Mouse (Mus musculus): ENCODE measurements around the gene BC030499. TPM values are rescaled to one million over a fixed set of nuclear protein-coding genes. Genes with fewer than 3 reads are reported as not detected.

Gene BC030499
- total RNA-seq, 1 experiment from 2014 or later: 4.1 TPM

DNA sequence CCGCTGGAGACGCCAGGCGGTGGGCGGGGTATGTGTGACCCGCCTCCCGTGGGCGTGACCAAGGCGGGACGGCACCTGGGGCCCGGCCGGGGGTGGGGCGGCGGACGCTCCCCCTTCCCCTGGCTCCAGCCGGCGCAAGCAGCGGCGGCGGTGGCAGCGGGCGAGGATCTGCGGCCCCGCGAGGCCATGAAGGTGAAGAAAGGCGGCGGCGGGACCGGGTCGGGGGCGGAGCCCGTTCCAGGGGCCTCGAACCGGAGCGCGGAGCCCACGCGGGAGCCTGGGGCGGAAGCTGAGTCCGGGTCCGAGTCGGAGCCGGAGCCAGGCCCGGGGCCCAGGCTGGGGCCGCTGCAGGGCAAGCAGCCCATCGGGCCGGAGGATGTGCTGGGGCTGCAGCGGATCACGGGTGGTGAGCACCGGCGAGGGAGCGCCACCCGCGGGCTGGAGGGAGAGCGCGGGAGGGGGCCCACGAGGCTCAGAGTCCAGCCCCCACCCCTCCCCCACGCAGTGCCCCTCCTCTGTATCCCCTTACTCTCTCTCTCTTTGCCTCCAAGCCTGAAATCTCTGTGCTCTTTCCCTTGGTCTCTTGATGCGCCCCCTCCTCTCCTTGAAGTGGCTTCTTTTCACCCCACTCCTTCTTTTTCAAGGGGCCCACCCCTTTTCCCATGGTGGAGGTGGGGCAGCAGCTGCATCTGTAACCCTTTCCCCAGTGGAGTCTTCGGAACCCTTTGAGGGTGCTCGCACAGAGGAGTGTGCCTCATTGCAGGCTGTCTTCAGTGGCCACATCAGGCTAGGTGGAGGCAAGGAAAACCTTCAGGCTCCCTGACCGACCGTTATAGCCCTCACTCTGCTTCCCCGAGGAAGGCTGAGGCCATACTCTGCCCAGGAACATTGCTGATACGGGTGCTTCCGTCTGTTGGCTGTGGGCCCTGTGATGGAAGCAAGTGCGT, 53.0 kb downstream of the BC030499 start, which contains the start of gene Unc119:
TSS of gene Unc119 (plus strand) at position 102 of the 947 bp plus-strand sequence.
- peak; percentile 27 for ATAC-seq (ENCODE audit: extremely low read depth, insufficient number of reproducible peaks, low FRiP score, poor library complexity, severe bottlenecking)

DNA sequence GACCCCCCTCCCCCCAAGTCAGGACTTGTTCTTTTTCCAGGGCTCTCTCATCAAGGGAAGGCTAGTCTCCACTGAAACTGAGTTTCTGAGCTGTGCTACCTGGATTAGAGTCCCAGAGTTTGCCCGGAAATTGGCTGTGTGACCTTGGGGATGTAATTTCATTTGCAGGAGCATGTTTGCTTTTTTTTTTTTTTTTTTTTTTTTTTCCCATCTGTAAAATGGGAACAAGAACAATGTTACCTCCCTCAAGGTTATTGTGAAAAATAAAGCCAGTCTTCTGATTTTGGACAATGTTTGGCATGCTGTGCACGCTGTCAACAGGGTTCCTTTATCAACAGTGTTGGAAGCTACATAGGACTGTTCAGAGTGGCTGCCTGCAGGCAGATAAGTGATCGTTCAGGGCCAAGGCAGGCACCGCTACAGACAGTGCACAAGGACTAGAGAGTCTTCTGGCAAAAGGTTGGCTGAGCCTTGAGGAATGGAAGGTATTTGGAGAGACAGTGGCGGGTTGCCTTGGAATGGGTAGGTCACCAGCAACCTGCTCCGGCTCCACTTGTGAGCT, 53.8 kb downstream of the BC030499 start:
- no peak for ATAC-seq (ENCODE audit: extremely low read depth, insufficient number of reproducible peaks, low FRiP score, poor library complexity, severe bottlenecking)

DNA sequence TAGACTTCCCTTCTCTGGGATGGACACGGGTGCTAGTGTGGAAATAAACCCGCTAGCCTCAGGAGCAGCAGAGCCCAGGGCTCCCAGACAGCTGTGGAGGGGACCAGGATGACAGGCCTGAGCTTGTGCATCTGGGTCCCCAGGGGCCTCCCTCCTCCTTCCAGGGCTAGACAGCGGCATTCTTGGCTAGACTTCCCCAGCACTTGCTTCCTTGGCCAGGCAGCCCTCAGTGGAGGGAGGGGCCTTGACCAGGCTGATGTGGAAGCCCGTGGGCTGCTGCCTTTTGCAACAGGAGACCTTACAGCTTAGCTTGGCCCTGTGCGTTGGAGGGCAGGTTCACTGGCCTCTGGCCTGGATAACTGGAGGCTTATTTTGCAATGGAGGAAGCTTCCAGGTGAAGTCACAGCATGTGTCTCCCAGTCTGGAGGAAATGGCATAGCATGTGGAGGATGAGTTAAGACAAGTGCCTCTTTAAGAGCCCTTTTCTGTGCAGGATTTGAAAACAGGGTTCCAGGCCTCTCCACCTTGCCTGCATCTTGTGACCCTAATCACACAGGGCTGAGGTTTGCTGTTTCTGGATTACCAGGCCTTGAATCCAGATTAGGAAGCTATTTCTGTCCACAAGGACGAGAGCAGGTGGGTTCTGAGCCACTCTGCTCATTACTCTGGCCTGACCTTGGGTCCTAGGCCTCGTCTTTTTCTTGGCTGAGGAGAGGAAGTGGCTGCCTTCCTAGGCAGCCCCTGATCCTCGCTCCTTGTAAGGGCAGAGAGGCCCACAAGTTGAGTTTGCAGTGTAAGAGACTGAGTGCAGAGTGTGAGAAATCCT, 54.5 kb downstream of the BC030499 start:
- no peak for ATAC-seq (ENCODE audit: extremely low read depth, insufficient number of reproducible peaks, low FRiP score, poor library complexity, severe bottlenecking)

DNA sequence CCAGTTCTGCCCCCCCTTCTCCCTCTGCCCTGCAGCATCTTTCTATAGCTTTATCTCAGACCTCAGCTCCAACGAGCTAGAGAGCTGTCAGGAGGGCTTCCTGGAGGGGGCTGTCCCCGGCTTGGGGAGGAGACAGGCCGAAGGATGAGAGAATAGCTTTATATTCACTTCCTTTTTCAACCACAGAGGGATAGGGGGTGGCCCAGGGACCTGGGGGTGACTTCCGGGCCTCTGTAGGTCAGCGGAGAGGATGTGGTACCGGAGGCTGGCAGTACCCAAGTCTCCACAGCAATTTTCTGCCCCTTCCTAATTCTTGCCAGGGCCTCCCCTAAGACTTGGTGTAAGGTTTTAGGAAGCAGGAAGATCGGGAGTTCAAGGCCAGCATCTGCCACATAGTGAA, 55.2 kb downstream of the BC030499 start:
- ATAC-seq (ENCODE audit: extremely low read depth, insufficient number of reproducible peaks, low FRiP score, poor library complexity, severe bottlenecking): peak; percentile 35

Other genes with a start within 250 kb of the BC030499 start
- 12.8 and 14.9 TPM in 2 replicates for gene Eral1, start 210.5 kb upstream of the BC030499 start, total RNA-seq (2017)
- 9.5 and 9.6 TPM in 2 replicates for gene Fam222b, start 196.2 kb upstream of the BC030499 start, total RNA-seq (2017)
- gene Traf4, start 125.3 kb upstream of the BC030499 start, total RNA-seq (2017): 9.9 and 12.5 TPM in 2 replicates
- 14.1 and 16.1 TPM in 2 replicates for gene Nek8, start 114.2 kb upstream of the BC030499 start, total RNA-seq (2017)
- 5.4 and 6.1 TPM in 2 replicates for gene Tlcd1, start 114.1 kb upstream of the BC030499 start, total RNA-seq (2017)
- gene Rpl23a, start 107.3 kb upstream of the BC030499 start, total RNA-seq (2017): 1,363 and 1,388 TPM in 2 replicates
- not detected in 2 replicates for gene Rab34, start 102.4 kb upstream of the BC030499 start, total RNA-seq (2017)
- 0.74 TPM in 1 of 2 replicates, not detected in the other for gene Proca1, start 97.4 kb upstream of the BC030499 start, total RNA-seq (2017)
- 40.2 and 48.6 TPM in 2 replicates for gene Sdf2, start 45.1 kb upstream of the BC030499 start, total RNA-seq (2017)
- gene Supt6, start 44.9 kb upstream of the BC030499 start, total RNA-seq (2017): 53.5 and 61.2 TPM in 2 replicates
- gene 2610507B11Rik, start 29.1 kb upstream of the BC030499 start, total RNA-seq (2017): 97.4 and 102 TPM in 2 replicates
- gene Spag5, start 10.7 kb downstream of the BC030499 start, total RNA-seq (2017): 0.37 and 0.93 TPM in 2 replicates
- 1.7 and 2.9 TPM in 2 replicates for gene Aldoc, start 32.1 kb downstream of the BC030499 start, total RNA-seq (2017)
- 17.2 and 21.1 TPM in 2 replicates for gene Pigs, start 37.6 kb downstream of the BC030499 start, total RNA-seq (2017)
- gene Unc119, start 52.6 kb downstream of the BC030499 start, total RNA-seq (2017): 62.9 and 76.7 TPM in 2 replicates
- gene Foxn1, start 95.7 kb downstream of the BC030499 start, total RNA-seq (2017): not detected in 2 replicates
- gene Slc13a2, start 131.4 kb downstream of the BC030499 start, total RNA-seq (2017): 0.25 and 0.47 TPM in 2 replicates
- not detected in 2 replicates for gene Slc46a1, start 174.9 kb downstream of the BC030499 start, total RNA-seq (2017)
- gene Sarm1, start 206.9 kb downstream of the BC030499 start, total RNA-seq (2017): 0.12 and 0.23 TPM in 2 replicates
- gene Vtn, start 208.2 kb downstream of the BC030499 start, total RNA-seq (2017): not detected in 2 replicates
- gene Sebox, start 212.6 kb downstream of the BC030499 start, total RNA-seq (2017): not detected in 2 replicates
- 25.4 and 34.9 TPM in 2 replicates for gene Tmem199, start 221.3 kb downstream of the BC030499 start, total RNA-seq (2017)
- 34.9 and 35.7 TPM in 2 replicates for gene Poldip2, start 221.4 kb downstream of the BC030499 start, total RNA-seq (2017)
- 7.4 and 7.6 TPM in 2 replicates for gene Tnfaip1, start 245.5 kb downstream of the BC030499 start, total RNA-seq (2017)
- gene Ift20, start 245.5 kb downstream of the BC030499 start, total RNA-seq (2017): 75.6 and 87.8 TPM in 2 replicates